Mouse (Mus musculus): ENCODE measurements at regions not wholly inside any gene's neighbourhood (a gene's known extent, or its start where the extent isn't known, plus 50 kb on each side); places are given as distances from the start of the nearest gene placed in this dataset.

- in situ Hi-C loops (cut with MboI, MseI), result no loop called here
These were observed 77.5 kb upstream of the Dapl1 start for GRCm38 (mm10) chr2:59406976-59407375.

DNA sequence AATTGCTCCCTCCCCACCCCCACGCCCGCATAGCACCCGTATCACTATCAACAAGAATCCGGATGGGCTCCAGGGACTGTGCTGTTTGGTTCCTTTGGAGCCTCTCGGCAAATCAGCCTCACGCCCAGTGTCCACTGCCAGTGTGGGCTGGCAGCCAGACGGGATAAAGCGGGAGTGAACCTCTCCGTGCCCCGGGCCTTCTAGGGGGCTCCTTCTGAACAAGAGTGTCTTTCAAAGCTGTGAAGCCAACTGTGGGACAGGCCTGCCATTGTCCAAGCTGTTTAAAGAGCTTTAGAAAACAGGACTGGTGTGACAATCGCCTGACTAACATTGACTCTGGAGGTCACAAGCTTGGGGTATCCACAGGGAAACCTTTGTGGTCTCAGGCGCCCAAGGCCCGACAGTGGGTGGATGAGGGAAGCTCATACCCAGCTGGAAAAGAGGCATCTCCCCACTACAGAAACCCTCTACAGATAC is 76.9 kb upstream of the Dapl1 start:
- in situ Hi-C loops (cut with MboI, MseI), result no loop called here

GRCm38 (mm10) chr2:59408040-59408587 is 76.3 kb upstream of the Dapl1 start:
- in situ Hi-C loops (cut with MboI, MseI), result no loop called here

DNA sequence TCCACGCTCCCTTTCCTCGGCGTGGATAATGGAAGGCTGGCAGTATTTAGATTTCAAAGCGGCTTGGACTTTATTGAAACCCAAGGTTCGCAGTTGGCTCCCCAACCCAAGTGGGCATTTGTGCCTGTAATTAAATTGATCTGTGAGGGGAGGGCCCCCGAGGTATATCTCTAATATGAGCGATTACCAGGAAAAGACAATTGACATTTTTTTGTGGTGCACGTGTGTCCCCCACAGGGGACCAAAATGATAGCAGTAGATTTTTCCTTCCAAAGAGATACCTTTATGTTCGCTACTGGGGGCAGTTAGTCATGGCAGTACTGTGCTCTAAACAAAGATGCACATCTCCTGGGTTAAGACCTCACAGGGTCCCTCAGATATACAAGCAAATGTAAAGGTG is 69.8 kb upstream of the Dapl1 start:
- in situ Hi-C loops (cut with MboI, MseI), result loop anchor here (5.0 kb wide), 1 partner anchor 397 kb away; no protein-coding TSS in a partner anchor

DNA sequence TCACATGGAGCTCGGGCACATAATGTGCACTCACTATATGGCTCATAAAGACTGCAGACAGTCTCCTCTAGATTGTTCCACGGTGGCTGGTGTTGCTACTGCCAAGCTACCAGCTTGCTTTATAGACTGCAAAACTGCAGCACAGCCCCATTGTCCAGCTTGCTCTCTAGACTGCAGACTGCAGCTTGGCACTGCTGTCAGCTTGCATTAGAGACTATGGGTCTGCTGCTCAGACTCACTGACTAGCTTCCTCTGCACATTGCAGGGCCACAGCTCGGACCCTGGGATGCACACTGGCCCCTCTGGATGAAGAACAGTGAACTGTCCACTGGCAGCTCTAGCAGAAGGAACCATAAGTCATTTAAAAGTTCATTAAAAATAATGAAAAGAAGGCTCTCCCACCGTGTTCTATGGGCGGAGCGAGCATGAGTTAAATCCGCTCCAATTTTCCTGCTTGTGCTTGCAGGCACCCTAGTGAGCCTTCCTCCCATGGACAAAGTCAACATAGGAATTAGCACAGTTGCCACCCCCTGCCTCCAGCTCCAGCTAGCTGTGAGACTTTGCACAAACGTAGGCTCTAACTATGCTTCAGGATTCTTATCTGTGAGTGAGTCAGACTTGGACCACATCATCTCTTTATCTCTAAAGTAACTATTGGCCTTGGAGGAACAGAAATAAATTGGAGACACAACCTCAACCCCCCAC is 67.8 kb upstream of the Dapl1 start:
- in situ Hi-C loops (cut with MboI, MseI), result loop anchor here (5.0 kb wide), 1 partner anchor 399 kb away; no protein-coding TSS in a partner anchor

- in situ Hi-C loops (cut with MboI, MseI), result loop anchor here (5.0 kb wide), 1 partner anchor 400 kb away; no protein-coding TSS in a partner anchor
These were observed 67.0 kb upstream of the Dapl1 start for GRCm38 (mm10) chr2:59417384-59417955.

DNA sequence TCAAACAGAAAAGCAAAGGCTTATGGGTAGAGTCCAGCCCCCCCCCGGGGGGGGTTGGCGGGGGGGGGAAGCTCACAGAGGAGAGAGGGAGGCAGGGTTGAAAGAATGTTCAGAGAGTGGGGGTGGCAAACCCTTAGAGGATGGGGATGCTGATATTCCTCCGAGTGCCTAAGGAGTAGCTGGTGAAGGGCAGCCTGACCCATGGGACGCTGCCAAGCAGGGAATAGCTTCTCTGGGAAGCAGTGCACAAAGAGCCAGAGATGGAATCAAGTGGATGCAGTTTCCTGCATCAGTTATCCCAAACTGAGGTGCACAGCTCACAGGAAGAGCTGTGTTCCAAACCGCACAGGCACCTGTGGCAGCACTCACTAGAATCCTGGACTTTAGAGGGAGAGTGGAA is 64.0 kb upstream of the Dapl1 start:
- in situ Hi-C loops (cut with MboI, MseI), result no loop called here

DNA sequence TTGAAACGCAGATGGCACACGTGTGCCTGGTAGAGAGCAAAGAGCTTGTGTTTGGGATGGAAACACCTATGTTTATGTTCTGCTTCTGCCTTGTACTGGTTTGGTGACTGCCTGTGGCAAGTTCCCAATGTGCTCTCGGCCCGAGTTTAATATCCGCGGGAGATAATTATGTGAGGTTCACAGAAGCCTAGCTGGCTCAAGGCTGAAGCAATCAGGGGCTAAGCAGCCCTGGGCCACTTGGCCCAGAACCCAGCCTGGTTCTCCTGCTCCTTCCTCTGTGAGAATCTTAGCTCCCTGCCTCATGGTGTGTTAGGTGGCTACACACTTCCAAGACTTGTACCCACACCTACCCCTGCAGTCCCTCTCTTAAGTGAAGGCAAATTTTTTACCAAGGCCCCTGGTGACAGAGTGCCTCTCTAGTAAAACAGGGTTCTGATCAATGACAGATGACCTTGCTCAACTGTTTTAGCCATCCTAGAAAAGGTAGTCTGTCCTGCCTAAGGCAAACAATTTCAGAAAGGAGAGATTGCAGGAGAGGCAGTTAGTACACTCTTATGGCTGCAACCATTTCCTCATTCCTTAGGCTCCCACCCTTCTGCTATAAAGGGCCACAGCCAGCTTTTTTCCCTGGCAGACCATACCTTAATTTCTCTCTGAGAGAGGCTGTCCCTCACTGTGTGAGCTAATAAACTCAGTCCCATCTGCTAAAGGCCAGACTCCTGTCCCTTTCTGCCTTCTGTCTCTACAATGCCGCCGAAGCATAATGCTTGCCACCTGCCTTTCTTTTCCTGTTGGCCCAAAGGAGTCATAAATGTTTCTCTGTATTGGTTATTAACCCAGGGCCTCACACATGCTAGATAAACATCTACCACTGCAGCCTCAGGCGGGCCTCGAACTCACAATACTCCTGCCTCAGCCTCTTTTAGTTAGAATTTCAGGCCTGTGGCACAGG is 61.9 kb upstream of the Dapl1 start:
- in situ Hi-C loops (cut with MboI, MseI), result no loop called here

DNA sequence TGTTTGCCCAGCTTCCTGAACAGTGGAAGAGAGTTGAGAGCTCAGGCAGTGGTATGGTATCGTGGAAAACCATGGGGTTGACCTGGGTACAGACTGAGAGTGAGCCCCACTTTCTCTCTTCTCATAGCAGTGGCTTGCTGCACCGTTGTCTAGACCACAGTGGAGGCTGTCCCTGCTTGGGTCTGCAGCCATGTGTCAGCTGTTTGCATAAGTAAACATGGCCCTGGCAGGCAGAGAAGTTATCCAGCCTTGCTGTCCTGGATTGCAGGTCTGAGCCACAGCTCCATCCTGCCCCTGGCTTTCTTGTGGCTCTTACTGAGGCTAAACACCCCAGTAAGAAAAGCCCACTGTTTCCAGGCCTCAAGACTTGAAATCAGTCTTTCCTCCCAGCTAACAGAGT is 60.2 kb upstream of the Dapl1 start:
- in situ Hi-C loops (cut with MboI, MseI), result no loop called here

- in situ Hi-C loops (cut with MboI, MseI), result no loop called here
These were observed 59.7 kb upstream of the Dapl1 start for GRCm38 (mm10) chr2:59424729-59425128.

DNA sequence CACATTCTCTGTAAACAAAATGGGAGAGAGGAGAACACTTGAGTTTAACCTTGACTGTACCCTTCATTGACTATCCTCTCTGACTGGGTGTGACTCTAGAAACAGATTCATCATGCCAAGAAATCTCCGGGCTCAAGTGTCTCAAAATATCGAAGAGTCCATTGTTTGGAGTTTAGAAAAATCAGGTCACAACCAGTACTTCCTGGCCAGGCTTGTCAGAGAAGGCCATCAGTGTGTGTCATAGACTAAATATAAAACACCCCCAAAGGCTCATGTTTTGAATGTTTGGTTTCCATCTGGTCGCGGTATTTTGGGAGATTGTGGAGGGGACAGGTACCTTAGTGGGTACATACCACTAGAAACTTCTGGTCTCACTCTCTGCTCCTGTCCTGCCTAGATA is 58.6 kb upstream of the Dapl1 start:
- in situ Hi-C loops (cut with MboI, MseI), result no loop called here

- in situ Hi-C loops (cut with MboI, MseI), result no loop called here
These were observed 53.0 kb upstream of the Dapl1 start for GRCm38 (mm10) chr2:59431466-59431865.

DNA sequence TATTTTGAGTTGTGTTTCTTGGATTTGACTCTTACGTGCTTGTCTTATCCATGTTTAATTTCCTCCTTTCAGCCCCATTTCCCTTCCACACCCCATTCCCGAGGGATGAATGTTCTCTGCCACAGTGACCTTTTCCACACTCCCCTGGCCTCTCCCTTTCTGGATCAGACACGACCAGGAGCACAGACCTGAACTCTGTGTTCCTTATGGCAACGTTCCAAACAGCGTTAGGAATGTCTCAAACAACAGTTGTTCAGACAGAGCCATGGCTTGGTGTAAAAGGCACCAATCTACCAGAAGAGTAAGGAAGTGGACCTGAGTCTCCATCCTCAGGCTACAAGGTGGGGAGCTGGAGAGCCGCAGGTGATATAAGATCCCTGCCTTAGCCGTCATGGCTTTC is 52.6 kb upstream of the Dapl1 start:
- in situ Hi-C loops (cut with MboI, MseI), result no loop called here
